Mouse (Mus musculus): ENCODE measurements around the gene Nipa1.
"Not testable (repeated sequence)": the region's sequence is repeated elsewhere in the genome, so short reads cannot be mapped to it uniquely, and the experiment has no call there.

GRCm38 (mm10) chr7:56014002-56014702 is 5.6 kb downstream of the Nipa1 start:
- not testable (repeated sequence) for TF ChIP-seq POLR2AphosphoS2 (IDR thresholded peaks at IDR 0.05; ENCODE audit: insufficient read length, low read depth); TCF3 (IDR thresholded peaks at IDR 0.05; ENCODE audit: insufficient read length, low read depth); POLR2A (IDR thresholded peaks at IDR 0.05; ENCODE audit: insufficient read length, low read depth); MYOD1 (IDR thresholded peaks at IDR 0.05; ENCODE audit: control insufficient read depth in 1 of 3, insufficient read length in 2 of 3, low read depth in 2 of 3); USF1 (IDR thresholded peaks at IDR 0.05; ENCODE audit: low read depth); TCF12 (IDR thresholded peaks at IDR 0.05; ENCODE audit: insufficient read depth, poor library complexity, severe bottlenecking); MAX (IDR thresholded peaks at IDR 0.05; ENCODE audit: low read depth); E2F4 (IDR thresholded peaks at IDR 0.05; ENCODE audit: insufficient read depth); CEBPB (IDR thresholded peaks at IDR 0.05; ENCODE audit: insufficient read depth, poor library complexity, severe bottlenecking); REST (IDR thresholded peaks at IDR 0.05; ENCODE audit: insufficient read depth, insufficient read length); SRF (IDR thresholded peaks at IDR 0.05; ENCODE audit: control insufficient read depth, insufficient read length, low read depth)

Data from myocyte (in vitro differentiated cells).